Mouse (Mus musculus): ENCODE results near the gene Lingo3.

DNA sequence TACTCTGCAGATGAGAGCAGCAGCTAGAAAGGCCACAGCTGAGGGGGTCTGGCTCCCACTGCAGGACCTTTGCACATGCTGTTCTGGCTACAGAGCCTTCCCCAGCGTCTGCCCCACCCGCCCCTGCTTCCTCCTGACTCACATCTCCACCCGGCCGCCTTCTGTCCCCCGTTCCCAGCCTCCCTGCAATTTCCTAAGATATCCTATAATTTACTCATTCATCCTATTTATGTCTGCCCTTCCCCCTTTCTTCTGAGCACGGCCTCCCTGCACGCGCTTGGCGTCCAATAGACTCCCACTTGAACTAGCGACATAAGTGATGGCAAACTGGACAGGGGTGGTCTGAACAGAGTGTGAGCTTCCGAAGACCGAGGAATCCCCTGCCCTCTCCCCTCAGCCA is 1.9 kb upstream of the Lingo3 start:
- TF ChIP-seq CTCF (IDR thresholded peaks at IDR 0.05; ENCODE audit: low read depth, low read length) (no peak), GATA1 (IDR thresholded peaks at IDR 0.05; ENCODE audit: borderline replicate concordance, low read length) (no peak)

Data from G1E (cell line).